9 mouse cellular contexts compared by ENCODE assay signal in the genomic region with DNA sequence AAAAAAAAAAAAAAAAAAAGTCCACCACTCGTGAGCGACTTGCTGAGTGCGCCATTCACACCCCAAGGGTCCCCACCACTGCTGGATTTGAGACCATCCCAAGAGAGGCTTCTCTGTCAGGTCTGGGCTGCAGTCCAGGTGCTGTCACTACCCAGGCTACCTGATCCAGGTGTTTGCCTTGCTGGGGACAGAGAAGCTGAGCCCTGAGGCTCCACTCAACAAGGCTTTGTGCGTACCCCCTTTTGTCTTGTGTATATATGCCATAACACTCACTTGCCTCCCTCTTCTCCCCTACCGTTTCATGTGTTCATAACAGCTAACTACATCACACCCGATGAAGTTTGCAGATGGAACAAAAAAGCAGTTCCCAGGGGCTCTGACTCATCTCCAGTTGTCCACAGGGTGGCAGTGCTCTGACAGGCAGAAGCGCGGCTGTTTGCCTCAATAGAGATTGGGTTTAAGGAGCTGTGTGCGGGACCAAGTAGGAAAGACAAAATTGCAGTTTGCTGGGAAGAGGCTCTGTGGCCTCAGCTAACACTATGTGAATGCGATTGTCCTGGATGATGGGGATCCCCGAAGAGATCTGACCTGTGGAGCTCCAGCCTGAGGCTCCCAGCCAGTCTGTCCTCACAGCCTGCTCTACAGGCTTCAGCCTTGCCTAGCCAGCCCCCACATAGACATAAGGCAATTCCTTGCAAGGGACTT. TPM values are rescaled to one million over a fixed set of nuclear protein-coding genes. Genes with fewer than 3 reads are reported as not detected.
DNase-seq lines count a peak whose midpoint lies in the region; ATAC-seq and TF ChIP-seq lines count a peak whose summit lies in the region.
"Had no signal": no experiment of that assay in that cellular context is flagged by ENCODE, and none has a peak within 500 bp of the region (broad histone marks: within the 10 kb centered on the region; RNA-seq: fewer than 3 reads in every experiment).

No protein-coding gene starts in this region.

- no peak overlapping the region for H3K9ac ChIP-seq in heart, embryonic 12.5 days
- no peak overlapping the region for H3K9ac ChIP-seq in kidney, embryonic 15.5 days
- no peak overlapping the region for H3K9ac ChIP-seq in liver, adult 2 months (ENCODE audit: low read depth, low read length)

- H3K4me3 ChIP-seq in heart, embryonic 12.5 days: no peak overlapping the region
- H3K4me3 ChIP-seq in kidney, embryonic 15.5 days (replicated peaks): no peak overlapping the region
- no peak overlapping the region for H3K4me3 ChIP-seq in liver, adult 2 months (ENCODE audit: insufficient read depth, low read depth, low read length)
- H3K4me3 ChIP-seq: myocyte had no signal

- H3K79me2 ChIP-seq in liver, adult 2 months (ENCODE audit: control insufficient read depth, insufficient read depth, low read length): no peaks in the 10 kb centered on the region

- peaks cover 7% of the 10 kb centered on the region; the same call in 1 of the 2 replicates for H3K27me3 ChIP-seq in heart, embryonic 12.5 days (replicated peaks)
- H3K27me3 ChIP-seq in kidney, embryonic 15.5 days: no peaks in the 10 kb centered on the region
- H3K27me3 ChIP-seq in liver, adult 2 months (ENCODE audit: control insufficient read depth, insufficient read depth, low read length): no peaks in the 10 kb centered on the region

- no peak for TF ChIP-seq POLR2A in liver, adult 2 months (IDR thresholded peaks at IDR 0.05; ENCODE audit: extremely low read depth, insufficient read depth, low read length)

- WGBS in heart, embryonic 12.5 days: 15% methylated on average over 11 of the region's 11 CpGs
- 21% methylated on average over 11 of the region's 11 CpGs for WGBS in kidney, embryonic 15.5 days
- WGBS in liver, adult 2 months: 16% methylated on average over 11 of the region's 11 CpGs

- no peak overlapping the region for H3K4me2 ChIP-seq in heart, embryonic 12.5 days
- H3K4me2 ChIP-seq in kidney, embryonic 15.5 days: no peak overlapping the region

- H3K27ac ChIP-seq in heart, embryonic 12.5 days (ENCODE audit: poor library complexity, severe bottlenecking): no peak overlapping the region
- no peak overlapping the region for H3K27ac ChIP-seq in kidney, embryonic 15.5 days
- no peak overlapping the region for H3K27ac ChIP-seq in liver, adult 2 months (replicated peaks; ENCODE audit: insufficient read depth, low read depth, low read length)

- peak; percentile 86 for TF ChIP-seq CTCF in liver, adult 2 months (IDR thresholded peaks at IDR 0.05; ENCODE audit: low read depth, low read length)

- H3K4me1 ChIP-seq in heart, embryonic 12.5 days (replicated peaks): peaks cover 7% of the 10 kb centered on the region; the same call in 1 of the 2 replicates
- H3K4me1 ChIP-seq in kidney, embryonic 15.5 days: peaks cover 6% of the 10 kb centered on the region; the same call in 1 of the 2 replicates
- no peaks in the 10 kb centered on the region for H3K4me1 ChIP-seq in liver, adult 2 months (ENCODE audit: control insufficient read depth, insufficient read depth, low read length)

- no peaks in the 10 kb centered on the region for H3K9me3 ChIP-seq in heart, embryonic 12.5 days (replicated peaks)
- no peaks in the 10 kb centered on the region for H3K9me3 ChIP-seq in kidney, embryonic 15.5 days (replicated peaks)

- peaks cover 25% of the 10 kb centered on the region for H3K36me3 ChIP-seq in heart, embryonic 12.5 days
- H3K36me3 ChIP-seq in kidney, embryonic 15.5 days: peaks cover 25% of the 10 kb centered on the region
- H3K36me3 ChIP-seq in liver, adult 2 months (ENCODE audit: control insufficient read depth, insufficient read depth, low read length): peaks cover 3% of the 10 kb centered on the region; the same call in 1 of the 2 replicates

- peak; percentile 71 for ATAC-seq in activated CD4-positive, CD25-positive, alpha-beta regulatory T cell, adult 4 months
- peak; percentile 42; the same call in 1 of the 2 replicates for ATAC-seq in heart, embryonic 12.5 days (ENCODE audit: insufficient number of reproducible peaks, low FRiP score)
- ATAC-seq in kidney, embryonic 15.5 days (replicated peaks; ENCODE audit: low FRiP score): peak; percentile 24; the same call in 1 of the 2 replicates

- DNase-seq in 3T3-L1 (ENCODE audit: low read depth, low spot score): peak; percentile 80
- DNase-seq in embryo, embryonic 11 days: peak; percentile 83
- peak; percentile 54 for DNase-seq in liver, adult 2 months (ENCODE audit: extremely low read depth, low read depth, low spot score)
- DNase-seq in naive thymus-derived CD4-positive, alpha-beta T cell, adult 2 months (ENCODE audit: low read depth): peak; percentile 78
- DNase-seq in telencephalon, adult 2 months (ENCODE audit: low read depth, low spot score): peak; percentile 65

RNA-seq across cellular contexts. Expression of a gene that starts 12.7 kb away (rescaled TPM):
- 1 to 10 TPM; 4.3 to 4.4 TPM for polyA plus RNA-seq in activated CD4-positive, CD25-positive, alpha-beta regulatory T cell, adult 4 months (2017; shearing (Covaris generic))
- polyA plus RNA-seq in heart, embryonic 12.5 days (2016; fragmentation: Nextera tagmentation; extraction: Ambion mirVana): 21.4 and 22.5 TPM in 2 replicates
- polyA plus RNA-seq in kidney, embryonic 15.5 days (2015; fragmentation: Nextera tagmentation; extraction: Ambion mirVana): 22.9 and 25.0 TPM in 2 replicates
- 24.8 and 36.9 TPM in 2 replicates for total RNA-seq in liver, adult 2 months (2014; rRNA removed)
- 112 and 145 TPM in 2 replicates for polyA plus RNA-seq in liver, adult 2 months (2012; rRNA removed)

RNA-seq across cellular contexts. Expression of a gene that starts 53.9 kb away (rescaled TPM):
- polyA plus RNA-seq in activated CD4-positive, CD25-positive, alpha-beta regulatory T cell, adult 4 months (2017; shearing (Covaris generic)): not detected
- polyA plus RNA-seq in heart, embryonic 12.5 days (2016; fragmentation: Nextera tagmentation; extraction: Ambion mirVana): not detected in 2 replicates
- not detected in 2 replicates for polyA plus RNA-seq in kidney, embryonic 15.5 days (2015; fragmentation: Nextera tagmentation; extraction: Ambion mirVana)
- total RNA-seq in liver, adult 2 months (2014; rRNA removed): not detected in 2 replicates
- polyA plus RNA-seq in liver, adult 2 months (2012; rRNA removed): not detected in 2 replicates
- polyA plus RNA-seq: myocyte had no signal
